Mouse (Mus musculus) limb, embryonic 14.5 days (tissue): ENCODE results near the gene Ets2. TPM values are rescaled to one million over a fixed set of nuclear protein-coding genes. Genes with fewer than 3 reads are reported as not detected.

ENCODE experiments used
- ATAC-seq: fragments of 200-750 bp; cut with Nextera tagmentation; 2 replicates; pipeline ENCODE4 v1.8.0; 2017; ENCODE audit warnings: low read depth, moderate number of reproducible peaks, moderate TSS enrichment; ENCODE audit not compliant: low FRiP score
- DNase-seq: peaks from one replicate; pipeline ENCODE4 v3.0.0-alpha.2; 2015; ENCODE audit warnings: low spot score
- H3K27ac ChIP-seq: fragments of 300-500 bp; sonication (generic); replicated peaks from 2 replicates; pipeline ENCODE4 v1.5.1; 2014; ENCODE audit warnings: low read depth, mild to moderate bottlenecking, low read length, moderate library complexity, mixed read lengths
- H3K27me3 ChIP-seq: fragments of 300-500 bp; sonication (generic); 2 replicates; pipeline ENCODE4 v1.6.1; 2014; ENCODE audit warnings: low read length, mixed read lengths; ENCODE audit not compliant: control insufficient read depth, insufficient read depth
- H3K36me3 ChIP-seq: fragments of 300-500 bp; sonication (generic); 2 replicates; pipeline ENCODE4 v1.6.1; 2014; ENCODE audit warnings: mild to moderate bottlenecking, low read length, moderate library complexity, mixed read lengths; ENCODE audit not compliant: control insufficient read depth, insufficient read depth
- H3K4me1 ChIP-seq: fragments of 300-500 bp; sonication (generic); 2 replicates; pipeline ENCODE4 v1.6.1; 2014; ENCODE audit warnings: antibody characterized with exemption, low read length, mixed read lengths; ENCODE audit not compliant: control insufficient read depth, insufficient read depth
- H3K4me2 ChIP-seq: fragments of 300-500 bp; sonication (generic); replicated peaks from 2 replicates; pipeline ENCODE4 v1.6.1; 2014; ENCODE audit warnings: low read depth, mild to moderate bottlenecking, low read length, moderate library complexity; ENCODE audit not compliant: severe bottlenecking
- H3K4me3 ChIP-seq: fragments of 300-500 bp; sonication (generic); replicated peaks from 2 replicates; pipeline ENCODE4 v1.5.1; 2014; ENCODE audit warnings: low read length
- H3K9ac ChIP-seq: fragments of 300-500 bp; sonication (generic); 2 replicates; pipeline ENCODE4 v1.6.1; 2014; ENCODE audit warnings: mild to moderate bottlenecking, low read depth, low read length, moderate library complexity; ENCODE audit not compliant: severe bottlenecking
- H3K9me3 ChIP-seq: fragments of 300-500 bp; sonication (generic); 2 replicates; pipeline ENCODE4 v1.6.1; 2016; ENCODE audit warnings: low read length; ENCODE audit not compliant: control insufficient read depth
- POLR2A ChIP-seq: fragments of 200-500 bp; IDR thresholded peaks from 2 replicates; pipeline ENCODE4 v1.8.0; 2012; ENCODE audit warnings: inconsistent platforms, mild to moderate bottlenecking, moderate library complexity, borderline replicate concordance; ENCODE audit not compliant: insufficient read depth, insufficient read length; ENCODE audit errors: extremely low read depth
- WGBS: fragments of 180-500 bp; shearing (Covaris S2); extraction: QIAGEN DNeasy Blood & Tissue Kit; methylation state at CpG from one replicate; pipeline ENCODE4 v1.1.7; 2014; 5-methylcytosine and 5-hydroxymethylcytosine counted together
- polyA plus RNA-seq, 2 experiments: library from polyadenylated mRNA; depleted of rRNA in 1 of 2; stranded (reverse) in 1 of 2; unstranded in 1 of 2; fragments of >200 nt; fragmentation: Nextera tagmentation in 1 of 2; extraction: Ambion mirVana in 1 of 2; gene quantifications; 2 replicates each; pipeline versions ENCODE4 v1.2.1 to v1.2.3; 2012 to 2014

The Ets2 gene
- polyA plus RNA-seq, 2 experiments, result 80.4 to 86.2 TPM

DNA sequence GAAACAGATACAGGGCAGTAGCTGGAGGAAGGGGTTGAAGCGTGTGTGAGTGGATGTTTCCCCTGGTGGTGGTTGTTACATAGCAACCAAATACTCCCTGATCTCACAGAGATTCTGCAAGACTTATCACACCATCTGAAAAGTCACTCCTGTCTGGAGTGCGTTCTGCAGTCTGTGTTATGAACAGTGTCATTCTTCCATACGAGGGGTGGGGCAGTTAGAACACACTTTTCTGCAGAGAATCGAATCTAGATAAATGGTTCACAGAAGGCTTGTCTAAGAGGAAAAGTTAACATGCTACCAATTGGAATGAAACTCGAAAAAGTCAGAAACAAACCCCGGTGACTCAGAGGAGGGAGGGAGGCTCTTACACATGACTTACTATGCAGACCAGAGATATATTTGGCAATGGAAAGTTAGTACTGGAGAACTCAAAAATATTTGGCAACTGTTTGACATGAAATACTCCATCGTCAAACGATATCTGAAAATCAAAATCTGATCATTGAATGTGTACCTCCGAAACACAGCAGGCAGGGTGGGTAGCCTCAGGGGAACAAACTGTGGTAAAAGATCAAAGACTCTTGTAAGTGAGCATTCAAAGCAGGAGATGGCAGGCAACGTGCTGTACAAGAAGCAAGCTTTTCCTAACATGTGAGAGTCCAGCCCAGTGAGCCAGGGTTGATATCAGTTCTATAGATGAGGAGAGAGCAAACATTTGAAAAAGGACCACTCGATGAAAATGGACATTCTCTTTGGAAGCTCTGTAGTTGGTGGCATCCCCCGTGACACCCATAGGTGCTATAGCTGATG is 47.6 kb downstream of the Ets2 start:
- DNase-seq (peak; percentile 19), ATAC-seq (no peak; the same call in 1 of the 2 replicates)
- Histone ChIP-seq H3K9me3 (no peaks in the 10 kb centered on the region), H3K9ac (no peak overlapping the region), H3K36me3 (no peaks in the 10 kb centered on the region), H3K27ac (no peak overlapping the region), H3K4me2 (no peak overlapping the region), H3K4me1 (peaks cover 30% of the 10 kb centered on the region), H3K4me3 (no peak overlapping the region), H3K27me3 (no peaks in the 10 kb centered on the region)
- 53% methylated on average over 12 of the region's 12 CpGs for WGBS
- TF ChIP-seq POLR2A, result no peak

DNA sequence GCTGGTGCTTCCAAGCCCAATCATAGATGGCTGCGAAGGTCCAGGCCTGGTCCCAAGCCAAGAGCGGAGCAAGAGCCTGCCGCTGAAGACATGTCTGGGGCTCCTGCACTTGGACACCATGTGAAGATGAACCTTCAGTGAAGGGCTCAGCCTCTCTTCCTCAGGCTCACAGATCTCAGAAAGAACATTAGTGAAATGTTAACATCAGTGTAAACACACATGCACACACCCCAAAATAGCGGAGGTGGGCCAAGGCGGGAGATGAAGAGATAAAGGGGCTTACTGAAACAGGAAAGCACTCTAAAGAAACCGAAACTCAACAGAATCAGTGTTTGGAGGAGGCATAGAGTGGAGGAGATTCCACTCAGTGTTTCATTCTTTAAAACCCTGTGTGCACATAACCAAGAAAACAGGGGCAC is 48.3 kb downstream of the Ets2 start:
- no peak for ATAC-seq
- no peak overlapping the region for H3K9ac ChIP-seq
- TF ChIP-seq POLR2A, result no peak
- H3K9me3 ChIP-seq, result no peaks in the 10 kb centered on the region
- H3K27ac ChIP-seq, result no peak overlapping the region
- no peaks in the 10 kb centered on the region for H3K36me3 ChIP-seq
- no peak overlapping the region for H3K4me2 ChIP-seq
- H3K27me3 ChIP-seq, result no peaks in the 10 kb centered on the region
- WGBS, result 84% methylated on average over 6 of the region's 6 CpGs
- H3K4me3 ChIP-seq, result no peak overlapping the region
- H3K4me1 ChIP-seq, result peaks cover 30% of the 10 kb centered on the region
- DNase-seq, result no peak

DNA sequence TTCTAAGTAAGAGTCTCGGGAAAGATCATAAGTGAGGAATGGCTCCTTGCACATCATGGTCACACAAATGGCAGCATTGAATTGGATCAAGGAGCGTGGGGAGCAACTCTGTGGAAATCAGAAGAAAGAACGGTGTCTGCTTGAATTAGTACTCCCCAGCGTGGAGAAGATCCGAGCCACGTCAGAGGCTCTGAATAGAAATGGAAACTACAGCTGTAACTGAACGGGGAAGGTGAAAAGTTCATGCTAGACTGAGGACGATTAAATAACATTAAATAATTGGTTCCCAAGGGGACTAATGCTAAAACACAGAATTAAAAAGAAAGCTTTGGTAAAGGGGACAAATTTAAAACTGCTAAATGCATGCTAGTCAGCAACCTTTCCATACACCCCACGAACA is 50.6 kb downstream of the Ets2 start:
- H3K4me1 ChIP-seq, result peaks cover 30% of the 10 kb centered on the region
- H3K9ac ChIP-seq, result no peak overlapping the region
- ATAC-seq (no peak), DNase-seq (peak; percentile 43)
- no peak for TF ChIP-seq POLR2A
- no peaks in the 10 kb centered on the region for H3K9me3 ChIP-seq
- H3K27me3 ChIP-seq, result no peaks in the 10 kb centered on the region
- no peak overlapping the region for H3K27ac ChIP-seq
- 51% methylated on average over 9 of the region's 9 CpGs for WGBS
- no peak overlapping the region for H3K4me2 ChIP-seq
- H3K4me3 ChIP-seq, result no peak overlapping the region
- H3K36me3 ChIP-seq, result no peaks in the 10 kb centered on the region

DNA sequence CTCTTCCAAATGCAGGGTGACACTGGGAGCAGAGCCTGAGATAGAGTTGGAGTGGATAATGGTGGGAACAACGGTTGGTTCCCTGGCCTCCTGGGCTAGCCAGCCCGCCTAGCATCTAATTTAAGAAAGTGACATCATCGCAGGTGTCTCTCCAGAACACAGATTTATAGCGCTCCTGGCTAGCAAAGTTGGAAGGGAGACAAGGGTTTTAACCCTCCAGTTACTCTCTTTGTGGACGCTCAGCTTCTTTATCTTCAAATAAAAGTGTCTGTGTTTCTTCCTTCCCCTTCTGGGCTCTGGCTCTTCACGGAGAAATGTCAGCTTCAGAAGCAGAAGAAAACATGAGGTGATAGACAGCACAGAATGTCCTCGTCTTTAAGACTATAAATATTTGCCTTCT is 51.4 kb downstream of the Ets2 start:
- no peak overlapping the region for H3K4me2 ChIP-seq
- no peaks in the 10 kb centered on the region for H3K36me3 ChIP-seq
- no peaks in the 10 kb centered on the region for H3K9me3 ChIP-seq
- peak; percentile 69 for ATAC-seq
- H3K9ac ChIP-seq, result no peak overlapping the region
- H3K27ac ChIP-seq, result no peak overlapping the region
- WGBS, result 22% methylated on average over 7 of the region's 7 CpGs
- peaks cover 30% of the 10 kb centered on the region for H3K4me1 ChIP-seq
- no peaks in the 10 kb centered on the region for H3K27me3 ChIP-seq
- no peak overlapping the region for H3K4me3 ChIP-seq
- DNase-seq, result peak; percentile 75
- TF ChIP-seq POLR2A, result no peak

DNA sequence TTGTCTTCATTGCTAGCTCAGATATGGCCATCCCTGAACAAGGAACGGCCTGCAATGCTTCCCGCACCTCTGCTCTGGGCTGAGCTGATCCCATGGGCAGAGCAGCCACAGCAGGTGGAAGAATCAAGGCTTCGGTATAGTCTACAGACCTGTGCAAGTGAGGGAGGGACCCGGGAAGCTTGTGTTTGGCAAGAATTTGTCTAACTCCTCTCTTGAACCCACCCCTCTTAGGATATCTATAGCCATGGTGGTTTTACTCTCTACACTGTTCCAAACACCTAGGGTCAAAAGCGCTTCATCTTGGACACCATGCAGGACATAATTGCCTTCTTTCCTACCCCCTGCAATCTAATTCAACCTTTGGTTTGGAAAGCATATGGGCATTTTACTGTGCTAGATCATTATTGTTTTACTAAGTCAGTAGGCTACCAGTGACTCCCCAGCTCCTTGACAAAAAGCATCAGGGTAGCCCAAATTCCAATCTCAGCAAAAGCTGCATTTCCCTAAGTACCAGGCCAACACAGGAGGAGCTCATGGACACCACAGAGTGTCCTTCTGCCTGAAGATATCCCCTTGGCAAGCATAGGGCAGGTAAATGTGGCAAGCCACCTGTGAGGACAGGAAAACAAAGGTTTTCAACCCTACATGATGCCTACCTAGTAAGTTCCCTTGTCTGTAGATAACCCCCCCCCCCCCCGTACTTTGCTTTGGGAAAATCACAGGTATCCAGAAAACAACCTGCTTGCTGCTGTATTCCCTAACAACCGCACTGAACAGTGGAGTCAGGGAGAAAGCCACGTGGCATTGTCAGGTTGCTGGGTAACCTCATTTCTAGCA is 57.5 kb downstream of the Ets2 start:
- no peak overlapping the region for H3K9ac ChIP-seq
- no peak overlapping the region for H3K4me3 ChIP-seq
- ATAC-seq (no peak), DNase-seq (no peak)
- no peaks in the 10 kb centered on the region for H3K9me3 ChIP-seq
- H3K36me3 ChIP-seq, result no peaks in the 10 kb centered on the region
- no peaks in the 10 kb centered on the region for H3K27me3 ChIP-seq
- no peak overlapping the region for H3K27ac ChIP-seq
- 86% methylated on average over 8 of the region's 8 CpGs for WGBS
- no peaks in the 10 kb centered on the region; the same call in 1 of the 2 replicates for H3K4me1 ChIP-seq
- no peak overlapping the region for H3K4me2 ChIP-seq
- TF ChIP-seq POLR2A, result no peak
